In genomic region chr15:24993325-24993673, GRCm38 (mm10) we compare ENCODE assay signal across 25 mouse cellular contexts.
DNase-seq lines count a peak whose midpoint lies in the region; ATAC-seq lines count a peak whose summit lies in the region.
"Had no signal": no experiment of that assay in that cellular context is flagged by ENCODE, and none has a peak within 500 bp of the region (broad histone marks: within the 10 kb centered on the region; RNA-seq: fewer than 3 reads in every experiment).

No protein-coding gene starts in this region.

- no peaks in the 10 kb centered on the region for H3K27me3 ChIP-seq in hindbrain, embryonic 12.5 days
- H3K27me3 ChIP-seq in hindbrain, embryonic 10.5 days (ENCODE audit: insufficient read depth, poor library complexity, severe bottlenecking): no peaks in the 10 kb centered on the region
- H3K27me3 ChIP-seq in neural tube, embryonic 13.5 days: no peaks in the 10 kb centered on the region
- H3K27me3 ChIP-seq in midbrain, embryonic 16.5 days (ENCODE audit: control insufficient read depth, insufficient read depth, low read depth, low read length): no peaks in the 10 kb centered on the region
- H3K27me3 ChIP-seq: embryonic facial prominence, embryonic 12.5 days; heart, embryonic 15.5 days; midbrain, embryonic 12.5 days; stomach, embryonic 15.5 days had no signal

- H3K27ac ChIP-seq in hindbrain, embryonic 12.5 days: peak overlapping the region; percentile 48; the same call in 1 of the 2 replicates
- no peak overlapping the region for H3K27ac ChIP-seq in hindbrain, embryonic 10.5 days
- H3K27ac ChIP-seq in neural tube, embryonic 13.5 days (replicated peaks): peak overlapping the region; percentile 77; the same call in 1 of the 2 replicates
- H3K27ac ChIP-seq in midbrain, embryonic 16.5 days (ENCODE audit: low read length): peak overlapping the region; percentile 87
- H3K27ac ChIP-seq: embryonic facial prominence, embryonic 12.5 days; heart, embryonic 10.5 days; heart, embryonic 15.5 days; liver, embryonic 14.5 days; stomach, embryonic 15.5 days had no signal

- no peak for DNase-seq in hindbrain, embryonic 10.5 days (ENCODE audit: low spot score)
- DNase-seq in neural tube, embryonic 10.5 days (ENCODE audit: extremely low spot score, low spot score): no peak
- no peak for DNase-seq in spleen, adult 18-20 months
- DNase-seq: adrenal gland, postnatal 14 days; cerebellum, adult 11-12 months; cerebellum, adult 9-11 months; gastrocnemius, postnatal 25 days; heart, adult 11 months; kidney, adult 9 months; kidney, postnatal 10 days; liver; lung, adult 2 months; lung, postnatal 10 days had no signal

- no peak overlapping the region for H3K4me3 ChIP-seq in hindbrain, embryonic 12.5 days
- no peak overlapping the region for H3K4me3 ChIP-seq in hindbrain, embryonic 10.5 days
- H3K4me3 ChIP-seq in neural tube, embryonic 13.5 days: no peak overlapping the region
- H3K4me3 ChIP-seq in midbrain, embryonic 16.5 days (ENCODE audit: low read depth, low read length): no peak overlapping the region
- H3K4me3 ChIP-seq: embryonic facial prominence, embryonic 12.5 days; heart, embryonic 10.5 days; heart, embryonic 15.5 days; midbrain, embryonic 12.5 days; stomach, embryonic 15.5 days had no signal

- H3K4me1 ChIP-seq in hindbrain, embryonic 12.5 days: no peaks in the 10 kb centered on the region
- no peaks in the 10 kb centered on the region for H3K4me1 ChIP-seq in hindbrain, embryonic 10.5 days (replicated peaks)
- peaks cover 11% of the 10 kb centered on the region for H3K4me1 ChIP-seq in neural tube, embryonic 13.5 days (replicated peaks)
- peaks cover 10% of the 10 kb centered on the region for H3K4me1 ChIP-seq in midbrain, embryonic 16.5 days (ENCODE audit: control insufficient read depth, insufficient read depth, low read length)
- H3K4me1 ChIP-seq: embryonic facial prominence, embryonic 12.5 days; heart, embryonic 10.5 days; heart, embryonic 15.5 days; midbrain, embryonic 12.5 days; stomach, embryonic 15.5 days had no signal

- 83% methylated on average over 2 of the region's 2 CpGs for WGBS in hindbrain, embryonic 12.5 days
- WGBS in hindbrain, embryonic 10.5 days: 76% methylated on average over 2 of the region's 2 CpGs
- 78% methylated on average over 2 of the region's 2 CpGs for WGBS in neural tube, embryonic 13.5 days
- WGBS in midbrain, embryonic 16.5 days: 83% methylated on average over 2 of the region's 2 CpGs

- no peaks in the 10 kb centered on the region for H3K9me3 ChIP-seq in hindbrain, embryonic 12.5 days (replicated peaks)
- H3K9me3 ChIP-seq in hindbrain, embryonic 10.5 days: no peaks in the 10 kb centered on the region
- H3K9me3 ChIP-seq in neural tube, embryonic 13.5 days: no peaks in the 10 kb centered on the region
- H3K9me3 ChIP-seq in midbrain, embryonic 16.5 days (replicated peaks; ENCODE audit: control insufficient read depth, low read length, poor library complexity, severe bottlenecking): no peaks in the 10 kb centered on the region
- H3K9me3 ChIP-seq: embryonic facial prominence, embryonic 12.5 days; heart, embryonic 10.5 days; heart, embryonic 15.5 days; midbrain, embryonic 12.5 days; stomach, embryonic 15.5 days had no signal

- H3K36me3 ChIP-seq in hindbrain, embryonic 12.5 days: no peaks in the 10 kb centered on the region
- no peaks in the 10 kb centered on the region for H3K36me3 ChIP-seq in hindbrain, embryonic 10.5 days
- no peaks in the 10 kb centered on the region for H3K36me3 ChIP-seq in neural tube, embryonic 13.5 days
- no peaks in the 10 kb centered on the region for H3K36me3 ChIP-seq in midbrain, embryonic 16.5 days (ENCODE audit: control insufficient read depth, insufficient read depth, low read length)
- H3K36me3 ChIP-seq: embryonic facial prominence, embryonic 12.5 days; heart, embryonic 10.5 days; heart, embryonic 15.5 days; midbrain, embryonic 12.5 days; stomach, embryonic 15.5 days had no signal

- no peak overlapping the region for H3K9ac ChIP-seq in hindbrain, embryonic 12.5 days
- no peak overlapping the region for H3K9ac ChIP-seq in neural tube, embryonic 13.5 days
- no peak overlapping the region for H3K9ac ChIP-seq in midbrain, embryonic 16.5 days (ENCODE audit: low read depth, low read length)
- H3K9ac ChIP-seq: embryonic facial prominence, embryonic 12.5 days; heart, embryonic 15.5 days; liver, embryonic 14.5 days; midbrain, embryonic 12.5 days; stomach, embryonic 15.5 days had no signal

- H3K4me2 ChIP-seq in hindbrain, embryonic 12.5 days (replicated peaks): no peak overlapping the region
- no peak overlapping the region for H3K4me2 ChIP-seq in neural tube, embryonic 13.5 days
- peak overlapping the region; percentile 40; the same call in 1 of the 2 replicates for H3K4me2 ChIP-seq in midbrain, embryonic 16.5 days (ENCODE audit: low read length)
- H3K4me2 ChIP-seq: embryonic facial prominence, embryonic 12.5 days; heart, embryonic 15.5 days; midbrain, embryonic 12.5 days; stomach, embryonic 15.5 days had no signal

- ATAC-seq in hindbrain, embryonic 12.5 days (ENCODE audit: low FRiP score): no peak
- peak; percentile 63 for ATAC-seq in neural tube, embryonic 13.5 days (ENCODE audit: low read depth)
- peak; percentile 59 for ATAC-seq in midbrain, embryonic 16.5 days
- ATAC-seq in monocyte, adult 5-6 weeks (replicated peaks; ENCODE audit: insufficient number of reproducible peaks, low FRiP score, low TSS enrichment, poor library complexity, severe bottlenecking): no peak
- ATAC-seq: CD4-positive, CD25-positive, alpha-beta regulatory T cell, adult 4 months; intestine, postnatal 0 days had no signal

Comparison
In these comparisons a context has a peak if more than half of its experiments do, and no peak if none do; other contexts are left out.
1. ATAC-seq: peak in neural tube, embryonic 13.5 days (single experiment) and midbrain, embryonic 16.5 days (single experiment); none in hindbrain, embryonic 12.5 days (single experiment) and monocyte, adult 5-6 weeks (single experiment).